Mouse (Mus musculus): ENCODE data around the gene Ppp1r3c.
"Not testable (repeated sequence)": the region's sequence is repeated elsewhere in the genome, so short reads cannot be mapped to it uniquely, and the experiment has no call there.

The Ppp1r3c gene

DNA sequence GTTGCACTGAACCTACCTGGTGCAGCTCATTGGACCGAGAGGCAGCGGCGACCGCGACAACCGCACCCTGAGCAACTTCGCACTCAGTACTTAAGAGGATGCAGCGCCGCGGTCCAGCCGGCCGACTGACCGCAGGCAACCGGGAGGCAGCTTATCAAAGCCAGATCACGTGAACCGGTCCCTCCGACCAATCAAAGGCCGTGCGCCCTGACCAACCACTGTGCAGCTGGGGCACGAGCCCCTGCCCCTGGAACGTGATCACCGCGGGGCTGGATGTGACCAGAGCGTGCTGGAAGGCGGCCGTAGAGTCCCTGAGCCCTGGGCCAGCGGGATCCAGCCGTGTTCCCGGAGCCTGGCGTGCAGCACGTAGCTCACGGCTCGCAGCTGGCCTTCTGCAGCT lies at the start of gene Ppp1r3c:
Gene Ppp1r3c, minus strand, starts transcription at position 117 of the 400 bp plus-strand sequence.
- DNase-seq (ENCODE audit: low spot score) = peak; percentile 90

DNA sequence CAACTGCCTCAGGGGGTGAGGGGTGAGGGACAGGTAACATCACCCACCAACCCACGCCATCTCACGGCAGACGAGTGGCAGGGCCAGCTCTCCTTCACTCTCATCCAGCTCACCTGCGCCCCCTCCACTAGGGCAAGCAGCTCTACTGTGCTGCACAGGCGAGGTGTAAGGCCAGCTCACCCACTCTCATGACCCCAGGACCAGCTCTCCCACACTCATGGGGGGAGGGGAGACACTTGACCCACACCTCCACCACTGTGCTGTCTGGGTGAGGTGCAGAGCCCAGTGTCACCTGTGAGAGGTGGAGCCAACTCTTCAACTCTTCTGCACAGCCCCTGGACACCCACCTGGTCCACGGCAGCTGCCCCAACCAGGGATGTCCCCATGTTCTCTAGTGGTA lies 46.7 kb upstream of the Ppp1r3c start:
- DNase-seq (ENCODE audit: low spot score) = no peak

DNA sequence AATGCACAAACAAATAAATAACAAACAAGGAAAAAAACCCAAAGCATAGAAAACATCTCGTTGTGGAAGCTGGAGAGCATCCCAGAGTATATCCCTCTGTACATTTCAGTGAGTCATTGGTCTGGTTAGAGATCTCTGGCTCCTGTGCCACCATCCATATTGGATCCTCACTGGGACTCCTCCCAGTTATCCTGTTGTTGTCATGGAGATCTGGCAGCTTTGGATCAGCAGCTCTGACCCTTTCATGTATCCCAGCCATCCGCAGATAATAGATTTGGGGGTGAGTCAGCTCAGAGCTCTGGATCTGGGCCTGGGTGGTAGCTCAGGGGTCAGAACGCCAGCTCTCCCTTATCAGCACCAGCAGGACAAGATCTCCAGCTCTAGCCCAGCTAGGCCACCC lies 46.1 kb upstream of the Ppp1r3c start:
- DNase-seq (ENCODE audit: low spot score) = no peak

DNA sequence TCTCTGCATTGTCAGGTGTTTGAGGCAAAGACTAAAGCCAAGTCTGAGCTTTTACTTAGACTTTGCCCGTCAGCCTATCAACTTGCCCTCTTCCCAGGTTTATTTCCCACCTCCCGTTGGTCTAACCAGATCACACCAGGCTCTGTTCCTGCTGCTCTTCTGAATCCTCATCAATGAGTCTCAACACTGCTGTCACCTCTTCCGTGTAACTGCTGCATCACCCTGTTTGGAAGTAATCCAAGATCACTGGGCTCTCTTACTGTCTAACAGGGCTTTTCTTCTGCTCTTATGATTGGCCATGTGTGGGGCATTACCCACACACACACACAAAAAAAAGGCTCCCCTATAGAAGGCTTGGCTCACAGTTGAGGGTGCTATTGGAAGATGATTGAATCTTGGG lies 45.5 kb upstream of the Ppp1r3c start:
- DNase-seq (ENCODE audit: low spot score) = no peak

DNA sequence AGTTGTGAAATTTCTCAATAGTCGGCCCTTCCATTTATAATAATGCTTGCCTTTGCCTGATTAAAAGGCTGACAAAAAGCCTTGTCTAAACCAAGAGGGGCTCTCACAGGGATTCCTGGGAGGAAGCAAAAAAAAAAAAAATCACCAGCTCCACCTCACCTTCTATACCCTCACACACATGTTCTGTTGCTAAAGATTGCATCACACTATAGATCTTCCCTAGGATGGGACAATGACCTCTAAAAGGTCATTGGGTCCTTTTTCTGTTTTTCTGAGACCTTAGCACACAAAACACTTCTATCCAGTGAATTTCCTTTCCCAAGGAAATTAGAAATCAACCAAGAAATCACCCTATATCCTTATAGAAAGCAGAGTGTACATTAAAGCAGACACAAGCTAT lies 43.9 kb upstream of the Ppp1r3c start:
- no peak for DNase-seq (ENCODE audit: low spot score)

DNA sequence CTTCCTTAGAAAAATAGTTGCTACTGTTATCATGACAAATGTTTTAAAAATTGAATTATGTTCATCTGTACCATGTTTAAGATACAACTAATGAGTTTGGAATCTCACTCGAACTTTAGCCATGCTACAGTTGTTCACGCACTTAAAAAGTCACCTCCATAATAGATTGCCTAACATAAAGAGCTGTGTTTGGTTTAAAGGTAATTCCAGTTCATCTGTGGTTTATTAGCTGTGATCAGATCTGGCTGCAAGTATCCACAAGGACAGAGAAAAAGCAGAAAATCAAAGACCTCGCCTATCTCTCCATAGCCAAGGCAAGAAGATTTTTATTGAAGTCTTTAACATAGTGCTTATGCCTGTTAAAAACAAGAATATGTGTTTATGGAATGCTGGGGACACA lies 43.3 kb upstream of the Ppp1r3c start:
- no peak for DNase-seq (ENCODE audit: low spot score)

DNA sequence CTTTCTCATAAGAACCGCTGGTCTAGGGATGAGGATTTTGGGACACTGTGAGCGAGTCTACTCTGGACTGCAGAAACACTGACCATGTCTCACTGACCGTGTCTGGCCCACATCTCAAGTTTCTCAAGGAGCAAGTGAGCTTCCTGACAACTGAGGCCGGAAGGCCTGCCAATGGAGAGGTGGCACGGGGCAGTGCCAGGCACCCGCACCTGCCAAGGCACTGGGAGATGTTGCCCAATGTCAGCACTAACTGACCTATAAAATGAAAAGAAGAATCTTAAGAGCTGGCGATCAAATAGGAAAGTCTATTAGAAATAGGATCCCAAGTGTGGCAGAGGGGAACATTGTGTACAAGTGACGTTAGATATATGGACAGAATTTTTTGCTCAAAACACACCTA lies 39.1 kb upstream of the Ppp1r3c start:
- DNase-seq (ENCODE audit: low spot score) = no peak

DNA sequence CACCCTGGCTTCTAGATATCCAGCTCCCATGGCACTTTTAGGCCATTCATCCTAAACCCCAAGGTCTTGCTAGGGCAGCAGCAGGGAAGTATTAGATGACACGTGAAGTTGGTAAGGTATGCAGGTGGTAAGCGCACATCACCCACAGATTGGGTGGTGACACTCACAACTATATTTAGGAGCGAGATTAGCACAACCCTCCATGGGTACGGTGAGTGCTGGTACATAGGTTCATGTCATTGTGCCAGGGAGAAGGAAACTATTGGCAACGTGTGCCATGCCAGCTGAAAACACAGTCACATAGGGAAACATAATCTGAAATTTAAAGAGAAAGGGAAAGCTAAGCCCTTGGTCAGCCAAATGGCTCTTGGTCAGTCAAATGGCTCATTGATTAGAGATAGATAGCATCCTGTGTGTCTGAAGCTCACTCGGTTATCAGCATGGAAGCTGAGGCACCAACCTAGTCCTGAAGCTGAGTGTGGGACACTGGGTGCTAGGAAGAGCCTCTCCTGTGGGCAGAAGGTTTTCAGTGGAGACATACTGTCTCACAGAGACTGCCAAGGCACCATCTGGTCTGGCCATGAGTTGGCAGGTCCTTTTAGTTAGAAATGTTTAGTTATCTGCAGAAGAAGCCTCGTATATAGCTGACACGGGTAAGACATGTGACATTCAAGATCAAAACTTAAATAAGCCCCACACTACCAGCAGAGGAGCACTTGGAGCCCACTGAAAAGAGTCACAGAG lies 37.4 kb upstream of the Ppp1r3c start:
- no peak for DNase-seq (ENCODE audit: low spot score)

DNA sequence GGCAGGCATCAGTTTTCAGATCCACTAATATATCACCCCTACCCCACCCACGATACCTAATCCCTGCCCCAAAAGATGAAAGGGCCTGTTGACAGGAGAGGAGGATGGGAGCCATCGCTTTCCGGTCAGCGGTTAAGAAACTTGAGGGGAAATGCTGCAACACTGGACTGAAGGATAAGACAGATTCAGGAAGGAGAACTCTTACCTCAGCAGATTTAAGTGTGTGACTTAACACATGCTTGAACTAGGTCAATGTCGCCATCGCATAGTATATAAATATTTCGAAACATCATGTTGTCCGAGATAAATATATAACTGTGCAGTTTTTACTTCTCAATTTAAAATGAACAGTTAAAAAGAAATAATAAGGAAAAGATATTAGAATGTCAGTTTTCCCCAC lies 31.6 kb upstream of the Ppp1r3c start:
- DNase-seq (ENCODE audit: low spot score) = no peak

DNA sequence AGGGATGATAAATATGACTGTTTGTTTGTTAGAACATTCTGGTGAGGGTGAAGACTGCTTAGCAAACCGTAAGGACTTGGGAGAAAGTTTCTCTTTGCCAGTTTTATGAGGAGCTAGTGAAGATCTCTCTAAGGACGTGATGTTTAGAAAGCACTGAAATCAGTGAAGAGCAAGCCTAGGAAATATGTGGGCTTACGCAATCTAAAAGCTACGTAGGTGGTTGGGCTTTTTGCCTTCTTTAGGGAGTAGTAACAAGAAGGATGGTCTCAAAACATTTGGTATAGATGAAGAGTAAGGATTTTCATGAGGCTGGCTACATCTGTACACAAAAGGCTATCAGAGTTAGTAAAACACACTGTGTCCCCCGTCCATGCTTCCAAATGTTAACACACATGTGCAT lies 28.0 kb upstream of the Ppp1r3c start:
- DNase-seq (ENCODE audit: low spot score) = no peak

DNA sequence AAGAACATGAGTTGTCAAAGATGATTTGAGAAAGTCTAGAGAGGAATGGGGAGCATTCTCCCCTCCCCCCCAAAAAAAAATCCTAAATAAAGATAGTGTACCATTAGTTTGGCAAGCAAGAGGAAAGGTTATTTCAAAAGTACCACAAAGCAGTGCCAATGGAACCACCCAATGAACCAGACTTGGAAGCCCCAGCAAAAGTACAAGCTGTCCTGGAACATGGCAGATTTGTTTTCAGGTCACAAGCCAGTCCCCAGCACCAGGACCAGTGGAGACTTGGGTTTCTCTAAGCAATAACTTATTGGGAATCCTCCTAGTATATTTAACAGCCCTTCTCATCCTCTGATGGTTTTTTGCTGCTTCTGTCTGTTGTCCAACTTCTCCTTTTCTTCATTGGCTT lies 12.5 kb upstream of the Ppp1r3c start:
- no peak for DNase-seq (ENCODE audit: low spot score)

DNA sequence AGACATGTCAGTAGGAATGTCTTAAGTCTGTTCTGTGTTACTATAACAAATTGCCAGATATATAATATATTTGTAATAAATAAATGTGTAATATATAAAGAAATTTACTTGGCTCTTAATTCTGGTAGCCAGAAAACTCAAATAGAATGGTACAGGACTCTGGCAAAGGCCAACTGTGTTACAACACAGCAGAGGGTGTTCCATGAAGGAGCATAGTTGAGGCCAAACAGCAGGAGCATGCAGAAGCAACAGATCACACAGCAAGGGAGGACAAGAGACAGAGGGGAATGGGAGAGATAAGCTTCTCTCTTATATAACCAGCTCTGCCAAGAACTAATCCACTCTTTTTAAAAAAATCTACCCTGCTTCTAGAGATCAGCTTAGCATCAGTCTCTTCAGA lies 5.9 kb upstream of the Ppp1r3c start:
- no peak for DNase-seq (ENCODE audit: low spot score)

DNA sequence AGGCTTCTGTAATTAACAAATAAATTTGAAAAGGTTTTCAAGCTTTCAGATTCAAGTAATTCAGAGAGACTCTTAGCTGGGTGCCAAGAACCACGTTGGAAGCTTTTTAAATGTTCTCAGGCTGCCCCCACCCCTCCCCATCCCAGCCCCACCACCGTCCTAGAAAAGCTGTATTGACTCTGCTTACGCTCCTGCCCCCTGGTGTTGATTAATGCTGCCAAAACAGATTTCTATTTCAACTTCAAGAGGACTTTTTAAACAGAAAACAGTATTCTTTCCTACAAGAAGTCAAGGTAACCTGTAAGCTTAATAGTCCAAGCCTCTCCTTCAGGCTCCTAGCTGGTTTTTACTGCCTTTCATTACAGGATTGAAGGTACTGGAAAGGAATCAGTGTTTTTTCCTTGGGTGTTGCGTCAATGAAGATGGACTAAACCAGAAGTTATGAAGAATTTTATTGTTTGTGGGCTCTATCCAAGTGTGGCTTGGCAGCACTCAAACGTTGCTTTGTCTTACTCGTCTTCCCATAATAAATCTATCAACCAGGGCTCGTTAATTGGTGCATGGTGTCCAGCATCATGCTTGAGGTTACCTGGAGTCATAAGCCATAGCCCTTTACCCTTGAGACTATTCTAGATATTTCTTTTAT lies 3.2 kb upstream of the Ppp1r3c start:
- DNase-seq (ENCODE audit: low spot score) = peak; percentile 63

DNA sequence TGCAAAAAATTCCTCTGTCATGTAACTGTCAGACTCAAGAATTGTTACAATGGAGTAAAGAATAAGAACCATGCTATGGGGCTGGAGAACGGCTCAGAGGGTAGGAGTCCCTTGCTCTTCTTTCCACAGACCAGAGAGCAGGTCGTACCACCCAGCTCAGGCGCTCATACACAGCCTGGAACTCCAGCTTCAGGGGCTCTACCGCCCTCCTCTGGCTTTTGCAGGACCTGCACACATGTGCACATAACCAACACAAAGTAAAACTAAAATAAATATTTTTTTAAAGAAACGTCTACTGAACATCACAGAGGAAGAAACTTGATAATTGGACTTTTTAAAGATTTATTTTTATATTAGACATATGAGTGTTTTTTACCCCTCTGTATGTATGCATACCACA lies 1.6 kb upstream of the Ppp1r3c start:
- no peak for DNase-seq (ENCODE audit: low spot score)

DNA sequence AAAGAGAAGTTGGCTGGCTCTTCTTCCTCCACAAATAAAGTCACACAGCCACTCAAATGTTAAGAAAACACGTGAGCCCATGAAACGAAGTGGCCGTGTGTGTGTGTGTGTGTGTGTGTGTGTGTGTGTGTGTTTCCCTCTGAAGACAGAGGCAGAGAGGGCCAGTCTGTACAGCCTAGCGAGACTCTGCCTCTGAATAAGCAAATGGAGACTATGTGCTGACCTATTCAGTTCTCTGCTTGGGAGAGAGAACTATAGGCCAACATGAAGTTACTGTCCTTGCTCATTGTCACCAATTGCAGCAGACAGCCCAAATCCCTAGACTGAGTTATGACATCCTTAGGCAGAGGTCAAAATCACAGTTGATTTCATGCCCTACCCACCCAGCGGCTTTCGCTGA lies 634 bp upstream of the Ppp1r3c start:
- no peak for DNase-seq (ENCODE audit: low spot score)

DNA sequence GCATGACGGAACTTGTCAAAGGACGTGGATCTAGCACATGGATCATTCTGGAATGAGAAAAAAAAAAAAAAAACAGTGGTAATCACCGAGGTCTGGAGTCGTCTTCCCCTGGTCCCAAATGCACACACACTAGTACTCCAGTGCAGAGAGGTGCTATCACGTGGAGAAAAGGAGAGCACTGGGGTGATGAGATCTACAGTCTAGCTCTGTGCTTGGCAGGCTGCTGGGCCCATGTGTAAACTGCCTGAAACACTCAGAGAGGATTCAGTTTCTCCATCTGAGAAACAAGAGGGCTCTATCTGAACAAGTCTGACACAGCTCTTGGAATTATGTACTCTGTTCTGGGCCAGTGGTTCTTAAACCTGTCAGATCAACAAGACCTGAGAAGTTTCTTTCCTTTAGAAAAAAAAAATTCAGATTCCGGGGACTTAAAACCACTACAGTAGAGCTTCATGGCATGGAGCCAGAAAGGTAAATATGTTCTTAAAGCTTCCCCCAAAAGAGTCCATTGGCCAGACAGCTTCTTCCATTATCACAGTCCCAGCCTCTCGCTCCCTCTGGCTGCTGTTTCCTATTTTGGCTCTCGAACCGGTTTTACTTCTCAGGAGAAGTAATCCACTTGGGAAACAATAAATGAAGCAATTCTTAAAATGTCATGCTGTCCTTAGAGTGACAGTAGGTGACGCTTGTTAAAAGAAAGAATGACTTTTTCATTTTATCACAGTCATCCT lies 2.0 kb downstream of the Ppp1r3c start:
- no peak for DNase-seq (ENCODE audit: low spot score)

DNA sequence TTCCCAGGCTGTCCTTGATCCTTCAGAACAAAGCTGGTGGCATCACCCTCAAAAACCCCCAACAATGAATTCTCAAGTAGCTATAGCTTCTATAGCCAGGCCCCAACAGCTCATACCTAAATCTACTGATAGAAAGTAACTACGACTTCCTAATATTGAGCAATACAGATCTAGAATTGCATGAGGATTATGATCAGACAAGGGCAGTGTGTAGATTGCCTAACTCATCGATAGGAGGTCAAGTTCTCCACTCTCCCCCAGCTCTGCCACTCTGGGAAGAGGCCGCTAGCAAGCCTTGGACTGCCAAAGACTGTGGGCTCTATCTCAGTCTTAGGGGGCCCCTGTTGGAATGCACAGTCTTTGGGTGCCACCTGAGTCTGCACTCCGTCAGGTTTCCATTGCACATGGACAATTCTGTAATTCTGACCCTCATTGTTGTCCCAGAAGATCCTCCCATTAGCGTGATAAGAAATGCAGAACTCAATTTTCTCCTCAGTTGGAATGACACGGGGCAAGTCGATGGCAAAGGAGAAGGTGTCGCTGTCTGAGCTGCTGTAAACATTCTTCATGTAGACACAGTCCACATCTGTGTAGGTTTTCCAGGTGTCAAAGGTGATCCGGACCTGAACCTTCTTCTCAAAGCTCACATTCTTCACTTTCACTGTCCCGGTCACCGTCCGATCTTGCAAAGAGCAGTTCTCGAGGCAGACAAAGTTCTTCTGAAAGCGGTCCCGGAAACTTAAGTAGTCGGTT lies 3.1 kb downstream of the Ppp1r3c start:
- DNase-seq (ENCODE audit: low spot score) = no peak

DNA sequence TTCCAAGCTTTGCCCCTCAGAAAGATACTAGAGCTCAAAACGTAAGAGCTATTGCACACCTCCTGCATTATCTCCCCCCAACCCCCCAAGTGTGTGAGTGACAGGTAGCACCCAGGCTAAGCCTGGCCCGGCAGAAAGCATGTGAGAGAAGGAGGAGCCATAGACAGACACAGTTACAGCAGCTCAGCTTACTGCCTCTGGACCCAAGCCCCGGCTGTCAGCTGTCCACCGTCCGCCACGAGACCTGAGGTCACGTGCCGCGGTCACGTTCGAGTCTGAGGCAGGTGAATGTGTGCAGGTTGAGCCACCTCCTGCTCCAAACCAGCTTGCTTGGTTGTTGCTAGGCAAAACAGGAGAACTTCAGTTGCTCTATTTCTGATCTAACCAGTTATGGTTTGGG lies 5.1 kb downstream of the Ppp1r3c start:
- no peak for DNase-seq (ENCODE audit: low spot score)

DNA sequence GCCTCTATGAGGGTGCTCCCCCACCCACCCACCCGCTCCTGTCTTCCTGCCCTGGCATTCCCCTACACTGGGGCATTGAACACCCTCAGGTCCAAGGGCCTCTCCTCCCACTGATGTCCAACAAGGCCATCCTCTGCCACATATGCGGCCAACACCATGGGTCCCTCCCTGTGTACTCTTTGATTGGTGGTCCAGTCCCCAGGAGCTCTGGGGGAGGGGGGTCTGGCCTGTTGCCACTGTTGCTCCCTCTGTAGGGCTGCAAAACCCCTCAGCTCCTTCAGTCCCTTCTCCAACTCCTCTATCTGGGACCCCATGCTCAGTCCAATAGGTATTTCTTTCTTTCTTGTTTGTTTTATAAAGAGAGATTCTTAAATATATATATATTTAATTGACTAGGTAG lies 6.0 kb downstream of the Ppp1r3c start:
- not testable (repeated sequence) for DNase-seq (ENCODE audit: low spot score)

DNA sequence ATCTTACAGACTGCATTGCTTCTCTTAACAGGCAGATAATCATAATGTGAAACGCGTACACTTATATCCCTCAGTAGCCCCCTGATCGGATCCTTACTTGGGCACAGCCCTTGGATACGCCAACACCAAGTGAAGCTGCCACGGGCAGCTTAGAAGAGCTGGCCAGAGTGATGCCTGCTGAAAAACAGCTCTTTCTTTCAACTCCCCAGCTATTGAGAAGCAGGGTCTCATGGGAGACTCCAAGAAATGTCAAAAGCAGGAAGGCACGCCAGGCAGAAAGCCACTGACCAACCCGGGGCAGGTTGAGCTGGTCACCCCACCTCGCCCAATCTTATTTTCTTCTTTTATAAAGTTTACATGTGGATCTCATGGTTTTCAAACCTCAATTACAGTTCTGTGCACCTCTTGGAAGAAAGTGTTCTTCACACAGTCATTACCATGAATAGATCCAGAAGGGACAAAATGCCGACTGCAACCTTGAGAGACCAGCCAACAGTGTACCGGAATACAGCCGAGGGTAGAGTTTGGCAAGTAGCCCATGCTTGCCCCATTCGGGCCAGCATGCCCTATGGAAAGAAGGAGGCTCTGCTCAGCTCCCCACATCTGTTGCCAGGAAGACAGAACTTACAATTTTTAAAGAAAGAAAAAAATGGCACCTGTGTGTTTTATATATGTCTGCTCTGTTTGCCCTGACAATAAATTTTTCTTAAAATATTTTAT lies 7.6 kb downstream of the Ppp1r3c start:
- DNase-seq (ENCODE audit: low spot score) = no peak

DNA sequence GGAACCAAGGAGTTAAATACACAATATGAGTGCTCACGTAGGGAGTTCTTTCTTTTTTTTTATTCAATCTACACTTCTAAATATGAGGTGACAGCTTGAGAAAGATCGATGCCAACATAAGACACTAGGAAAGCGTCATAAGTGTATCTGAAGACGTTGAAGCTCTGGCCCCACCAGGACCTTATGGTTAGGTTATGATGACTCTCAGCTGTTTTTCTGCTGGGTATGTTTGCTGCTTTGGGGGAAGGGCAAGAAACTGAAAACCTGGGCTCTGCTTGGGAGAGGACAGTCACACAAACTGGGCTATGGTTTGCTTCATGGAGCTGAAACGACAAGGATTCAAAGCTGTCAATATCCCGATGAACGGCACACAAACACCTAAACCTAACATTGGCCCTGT lies 11.5 kb downstream of the Ppp1r3c start:
- DNase-seq (ENCODE audit: low spot score) = no peak

DNA sequence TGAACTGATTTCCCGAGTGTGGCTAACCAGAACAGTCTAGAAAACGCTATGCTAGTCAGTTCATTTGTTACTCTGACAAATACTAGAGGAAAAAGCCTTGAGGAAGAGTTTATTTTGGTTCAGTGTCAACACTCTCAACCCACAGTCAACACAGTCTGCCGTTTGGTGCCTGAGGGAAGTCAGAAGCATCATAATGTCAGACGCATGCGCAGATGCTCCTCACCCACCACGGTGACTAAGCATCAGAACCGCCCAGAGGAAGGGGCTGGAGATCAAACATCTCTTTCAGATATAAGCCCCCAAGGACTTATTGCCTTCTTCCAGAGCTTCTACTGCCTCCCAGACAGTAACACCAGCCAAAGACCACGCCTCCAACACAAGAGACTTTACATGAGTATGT lies 15.3 kb downstream of the Ppp1r3c start:
- DNase-seq (ENCODE audit: low spot score) = no peak

Data from testis, postnatal 10 days (tissue).